Mouse (Mus musculus) testis, postnatal 14 days (tissue): ENCODE results near the gene Olfr342.

ENCODE experiments used
- DNase-seq: peaks from one replicate; pipeline ENCODE4 v3.0.0; 2021; ENCODE audit warnings: low spot score

The Olfr342 gene

GRCm38 (mm10) chr2:36524698-36525097, at the start of gene Olfr342:
TSS of gene Olfr342 (plus strand) at chr2:36524998.
- no peak for DNase-seq

- no peak for DNase-seq
Measured at GRCm38 (mm10) chr2:36482368-36482767, 42.4 kb upstream of the Olfr342 start, which contains the start of gene Olfr341. TSS of gene Olfr341 (minus strand) at chr2:36482468.

GRCm38 (mm10) chr2:36565156-36565555, 40.4 kb downstream of the Olfr342 start:
- DNase-seq: no peak

- no peak for DNase-seq
Measured at GRCm38 (mm10) chr2:36566362-36566761, 41.6 kb downstream of the Olfr342 start, which contains the start of gene Olfr344. TSS of gene Olfr344 (plus strand) at chr2:36566662.

GRCm38 (mm10) chr2:36567022-36567421, 42.2 kb downstream of the Olfr342 start:
- DNase-seq: no peak

GRCm38 (mm10) chr2:36567845-36568244, 43.0 kb downstream of the Olfr342 start:
- DNase-seq: no peak
